Mouse (Mus musculus) erythroid progenitor cell, adult 5-6 weeks (primary cell): ENCODE results near the gene Cytip. TPM values are rescaled to one million over a fixed set of nuclear protein-coding genes. Genes with fewer than 3 reads are reported as not detected.

Source experiments
- ATAC-seq: replicated peaks from 2 replicates; pipeline ENCODE4 v1.8.0; 2016; ENCODE audit warnings: moderate number of reproducible peaks, mild to moderate bottlenecking, moderate TSS enrichment, inconsistent platforms; ENCODE audit not compliant: poor library complexity, low FRiP score, severe bottlenecking
- total RNA-seq, 2 experiments: library from RNA; stranded (forward) in 1 of 2; stranded (reverse) in 1 of 2; fragments of 150-400 nt in 1 of 2; fragments of 186-747, 209-891 nt in 1 of 2; gene quantifications; 2 replicates each; pipeline versions ENCODE4 v1.2.3 to v1.2.4; 2015 to 2017; ENCODE audit warnings: low replicate concordance in 2 of 2

Gene Cytip
- total RNA-seq, 2 experiments from 2014 or later = 16.3 to 21.9 TPM

DNA sequence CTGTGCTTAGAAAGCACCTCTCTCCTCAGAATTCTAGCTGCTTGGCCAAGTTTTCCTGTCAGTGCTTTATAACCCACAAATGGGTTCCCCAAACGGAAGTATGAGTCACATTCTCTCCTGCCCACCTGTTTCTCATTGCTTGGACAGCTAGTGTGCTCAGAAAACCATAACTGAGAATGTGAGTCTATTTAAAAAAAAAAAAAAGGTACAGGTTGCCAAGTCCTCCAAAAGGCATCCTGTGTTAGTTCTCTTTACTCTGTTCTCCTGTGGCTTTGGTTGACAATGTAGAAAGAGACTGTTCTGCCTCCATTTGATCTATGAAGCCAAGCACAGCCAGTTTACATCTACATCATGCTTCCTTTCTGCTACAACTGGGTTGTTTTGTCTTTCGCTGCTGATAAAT, 60.3 kb downstream of the Cytip start:
- no peak for ATAC-seq

DNA sequence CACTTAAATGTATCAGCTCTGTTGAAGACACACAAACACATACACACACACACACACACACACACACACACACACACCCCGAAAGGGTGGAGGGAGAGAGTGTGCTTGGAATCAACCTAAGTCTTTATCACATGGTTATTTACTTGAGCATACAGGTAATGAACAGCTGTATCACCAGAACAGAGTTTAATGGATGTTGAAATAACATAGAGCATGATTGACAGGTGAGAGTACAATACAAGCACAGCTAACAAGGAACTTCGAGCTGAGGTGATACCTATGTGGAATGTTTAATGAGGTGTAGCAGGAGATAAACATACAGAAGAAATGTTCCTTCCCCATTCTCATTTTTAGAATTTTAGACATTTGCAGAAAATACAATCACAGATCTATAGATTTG, 62.7 kb downstream of the Cytip start:
- no peak for ATAC-seq

DNA sequence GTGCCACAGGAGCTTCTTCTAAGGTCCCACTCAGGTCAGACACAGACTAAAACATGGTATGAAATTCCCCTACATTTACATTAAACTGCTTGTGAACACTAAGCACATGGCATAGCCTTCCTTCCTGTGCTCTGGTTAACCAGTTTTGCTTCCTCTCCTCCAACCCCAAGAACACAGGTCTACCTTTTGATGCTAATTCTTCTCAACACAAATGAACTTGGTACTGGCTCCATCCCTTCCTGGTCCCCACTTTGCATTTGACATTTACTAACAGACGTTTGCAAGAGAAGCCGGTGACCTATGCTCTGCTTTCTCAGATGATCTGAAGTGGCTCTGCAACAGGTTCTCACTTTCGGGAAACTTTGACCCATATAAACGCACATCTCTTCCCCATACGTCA, 65.4 kb downstream of the Cytip start:
- ATAC-seq = no peak

DNA sequence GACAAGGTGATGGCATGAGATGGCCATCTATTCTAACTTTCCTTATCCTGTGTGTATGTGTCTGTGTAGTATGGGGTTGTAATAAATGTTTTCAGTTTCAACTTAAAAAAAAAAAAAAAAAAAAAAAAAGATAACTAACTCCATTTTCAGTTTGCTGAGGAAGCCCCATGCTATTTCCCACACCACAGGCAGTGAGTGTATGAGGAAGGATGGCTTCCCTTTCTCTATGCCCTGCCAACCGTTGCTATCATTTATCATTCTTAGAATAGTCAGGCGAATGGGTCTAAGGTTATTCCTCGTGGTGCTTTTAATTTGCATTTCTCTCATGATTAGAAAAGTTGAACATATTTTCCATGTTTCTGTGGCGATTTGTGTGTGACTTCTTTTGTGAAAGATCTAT, 84.2 kb downstream of the Cytip start:
- ATAC-seq = no peak

DNA sequence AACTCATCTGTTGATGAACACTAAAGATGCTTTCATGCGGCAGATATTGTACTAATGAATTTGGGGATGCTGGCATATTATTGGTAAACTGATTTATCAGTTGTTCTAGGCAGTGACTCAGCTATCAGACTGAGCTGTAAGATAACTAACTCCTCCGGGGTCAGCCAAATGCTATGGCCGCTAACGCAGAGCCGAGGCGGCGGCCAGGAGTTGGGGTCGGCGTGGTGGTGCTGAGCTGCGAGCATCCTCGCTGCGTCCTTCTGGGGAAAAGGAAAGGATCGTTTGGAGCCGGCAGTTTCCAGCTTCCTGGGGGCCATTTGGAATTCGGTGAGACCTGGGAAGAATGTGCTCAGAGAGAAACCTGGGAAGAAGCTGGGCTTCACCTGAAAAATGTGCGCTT, 87.4 kb downstream of the Cytip start:
- ATAC-seq = peak; percentile 92

DNA sequence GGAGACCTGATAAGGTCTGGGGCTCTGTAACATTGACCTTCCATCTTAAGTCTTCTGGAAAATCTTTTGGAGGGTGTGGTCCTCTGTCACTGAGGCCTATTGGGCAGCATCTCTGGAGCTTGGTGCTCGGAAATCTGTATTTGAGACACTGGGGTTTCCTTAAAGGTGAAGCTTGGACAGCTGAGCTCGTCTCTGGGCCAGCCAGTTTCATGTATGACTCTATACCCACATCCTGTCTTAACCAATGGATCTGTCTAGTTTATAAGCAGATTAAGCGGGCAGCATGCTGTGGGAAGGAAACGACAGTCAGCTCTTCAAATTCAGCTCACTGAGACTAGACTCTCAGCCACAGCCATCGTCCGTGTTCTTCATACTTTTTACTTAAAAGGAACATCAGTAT, 88.3 kb downstream of the Cytip start:
- no peak for ATAC-seq

DNA sequence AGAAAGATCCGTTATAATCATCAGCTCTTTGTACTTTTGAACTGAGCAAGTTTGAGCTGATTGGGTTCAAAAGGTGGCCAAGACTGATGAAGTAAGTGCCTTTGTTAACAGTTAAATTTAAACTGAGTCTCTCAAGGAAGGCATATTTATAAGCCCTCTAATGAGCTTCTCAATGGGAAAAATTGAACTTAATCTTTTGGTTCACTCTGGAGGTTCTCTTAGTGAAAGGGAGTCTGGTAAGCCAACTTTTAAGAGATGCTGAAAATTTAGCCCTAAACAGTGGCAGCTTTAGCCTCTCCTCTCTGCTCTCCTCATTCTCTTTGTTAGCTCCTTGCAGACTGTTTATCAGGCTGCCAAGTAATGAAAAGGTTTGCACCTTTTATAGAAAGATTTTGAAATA, 100.5 kb downstream of the Cytip start:
- no peak for ATAC-seq

DNA sequence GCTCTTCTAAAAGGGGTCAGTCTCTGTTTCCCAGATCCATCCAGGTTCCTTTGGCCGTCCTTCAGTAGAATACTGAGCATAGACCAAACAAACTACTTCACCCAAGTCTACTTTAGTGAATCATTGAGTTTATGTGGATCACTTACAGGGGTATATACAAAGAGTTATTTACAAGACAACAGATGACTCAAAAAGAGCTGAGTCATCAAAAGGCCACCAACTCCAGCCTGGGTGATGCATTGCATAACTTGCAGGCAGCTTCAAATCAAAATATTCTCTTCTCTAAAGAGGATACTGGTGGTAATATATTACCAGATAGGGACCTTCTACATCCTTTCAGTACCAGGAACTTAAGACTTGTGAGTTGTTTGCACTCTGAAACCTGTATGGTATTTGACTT, 108.9 kb downstream of the Cytip start:
- no peak for ATAC-seq

DNA sequence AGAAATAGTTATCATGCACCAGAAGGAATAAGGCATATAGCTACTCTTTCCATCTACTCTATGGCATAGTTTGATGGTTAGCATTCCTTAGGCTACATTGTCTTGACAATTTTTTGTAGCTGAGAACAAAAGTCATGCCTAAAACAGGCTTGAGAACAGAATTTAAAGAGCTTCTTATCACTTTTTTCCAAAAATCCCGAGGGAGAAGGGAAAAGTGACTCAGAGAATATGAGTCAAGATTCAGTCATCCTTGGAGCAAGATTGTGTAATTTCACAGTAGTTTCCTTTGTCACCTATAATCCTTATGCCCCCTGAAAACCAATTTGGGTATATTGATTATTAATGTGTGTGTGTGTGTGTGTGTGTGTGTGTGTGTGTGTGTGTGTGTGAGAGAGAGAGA, 115.5 kb downstream of the Cytip start:
- ATAC-seq = no peak

Other genes starting within 250 kb of the Cytip start
- not detected in 2 replicates for gene Galnt5, start 197.6 kb downstream of the Cytip start, total RNA-seq (2015; ENCODE audit: low replicate concordance)
- not detected in 2 replicates for gene Galnt5, start 197.6 kb downstream of the Cytip start, total RNA-seq (2017; ENCODE audit: low replicate concordance)
- gene Ermn, start 142.7 kb downstream of the Cytip start, total RNA-seq (2015; ENCODE audit: low replicate concordance) = not detected in 2 replicates
- gene Ermn, start 142.7 kb downstream of the Cytip start, total RNA-seq (2017; ENCODE audit: low replicate concordance) = not detected in 2 replicates
- not detected in 2 replicates for gene Acvr1c, start 162.4 kb upstream of the Cytip start, total RNA-seq (2015; ENCODE audit: low replicate concordance)
- not detected in 2 replicates for gene Acvr1c, start 162.4 kb upstream of the Cytip start, total RNA-seq (2017; ENCODE audit: low replicate concordance)